Comparison of ENCODE assay signal across 10 mouse cellular contexts in the genomic region with DNA sequence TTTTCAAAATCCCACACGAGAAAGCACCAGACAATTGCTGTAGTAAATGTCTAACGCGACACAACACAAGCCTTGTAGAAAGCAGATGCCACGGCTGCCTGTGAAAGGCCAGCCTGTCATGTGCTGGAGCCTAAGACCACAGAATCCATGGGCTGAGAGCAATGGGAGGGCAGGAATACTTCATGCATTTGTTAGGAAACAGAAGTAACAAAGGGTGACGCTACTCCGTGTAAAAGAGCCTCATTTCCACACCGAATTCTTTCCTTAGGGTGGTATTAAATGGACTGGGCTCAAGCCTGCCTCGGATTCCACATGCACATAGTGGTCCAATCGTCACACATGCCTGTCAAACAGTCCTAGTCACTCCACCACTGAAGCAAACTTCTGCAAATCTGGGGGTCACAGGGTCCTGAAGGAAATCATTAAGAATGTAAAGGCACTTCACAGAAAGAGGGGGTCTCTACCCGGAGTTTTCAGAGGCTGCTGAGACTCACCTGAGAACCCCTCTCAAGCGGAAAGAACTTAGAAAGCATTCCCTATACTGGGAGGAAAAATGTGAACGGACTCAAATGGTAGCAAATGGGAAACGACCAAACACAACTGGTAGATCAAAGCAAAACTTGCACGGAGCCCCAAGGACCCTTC.
DNase-seq lines count a peak whose midpoint lies in the region; ATAC-seq lines count a peak whose summit lies in the region.
"Had no signal": no experiment of that assay in that cellular context is flagged by ENCODE, and none has a peak within 500 bp of the region (broad histone marks: within the 10 kb centered on the region; RNA-seq: fewer than 3 reads in every experiment).

No protein-coding gene starts in this region.

- no peaks in the 10 kb centered on the region for H3K27me3 ChIP-seq in liver, embryonic 15.5 days
- H3K27me3 ChIP-seq in forebrain, embryonic 12.5 days, result no peaks in the 10 kb centered on the region
- no peaks in the 10 kb centered on the region for H3K27me3 ChIP-seq in limb, embryonic 12.5 days
- H3K27me3 ChIP-seq: limb, embryonic 15.5 days had no signal

- H3K4me3 ChIP-seq in liver, embryonic 15.5 days (replicated peaks), result no peak overlapping the region
- H3K4me3 ChIP-seq in forebrain, embryonic 12.5 days (replicated peaks), result no peak overlapping the region
- no peak overlapping the region for H3K4me3 ChIP-seq in limb, embryonic 12.5 days (replicated peaks)
- H3K4me3 ChIP-seq: limb, embryonic 15.5 days had no signal

- H3K4me2 ChIP-seq in liver, embryonic 15.5 days, result no peak overlapping the region
- peak overlapping the region; percentile 38 for H3K4me2 ChIP-seq in forebrain, embryonic 12.5 days
- H3K4me2 ChIP-seq in limb, embryonic 12.5 days, result peak overlapping the region; percentile 23; the same call in 1 of the 2 replicates
- H3K4me2 ChIP-seq: limb, embryonic 15.5 days had no signal

- 59% methylated on average over 14 of the region's 14 CpGs for WGBS in liver, embryonic 15.5 days (ENCODE audit: insufficient replicate concordance)
- 4% methylated on average over 14 of the region's 14 CpGs for WGBS in forebrain, embryonic 12.5 days
- WGBS in limb, embryonic 12.5 days, result 11% methylated on average over 14 of the region's 14 CpGs

- DNase-seq in liver, result no peak
- DNase-seq in retina, postnatal 1 day, result peak; percentile 41
- DNase-seq in spleen, adult 12 weeks (ENCODE audit: low spot score), result no peak
- no peak for DNase-seq in left cerebral cortex, postnatal 25 days (ENCODE audit: low spot score in 2 of 2)
- DNase-seq: heart, postnatal 14 days had no signal

- peaks cover 33% of the 10 kb centered on the region for H3K36me3 ChIP-seq in liver, embryonic 15.5 days (replicated peaks)
- no peaks in the 10 kb centered on the region for H3K36me3 ChIP-seq in forebrain, embryonic 12.5 days (replicated peaks)
- H3K36me3 ChIP-seq in limb, embryonic 12.5 days, result no peaks in the 10 kb centered on the region
- H3K36me3 ChIP-seq: limb, embryonic 15.5 days had no signal

- peaks cover 28% of the 10 kb centered on the region; the same call in 1 of the 2 replicates for H3K4me1 ChIP-seq in liver, embryonic 15.5 days (replicated peaks)
- H3K4me1 ChIP-seq in forebrain, embryonic 12.5 days, result peaks cover 67% of the 10 kb centered on the region
- peaks cover 26% of the 10 kb centered on the region for H3K4me1 ChIP-seq in limb, embryonic 12.5 days (replicated peaks)

- H3K9ac ChIP-seq in liver, embryonic 15.5 days, result no peak overlapping the region
- 0 out of 2 replicates have a peak overlapping the region, but pooled peaks have one; percentile 29 for H3K9ac ChIP-seq in forebrain, embryonic 12.5 days
- no peak overlapping the region for H3K9ac ChIP-seq in limb, embryonic 12.5 days (replicated peaks)
- H3K9ac ChIP-seq: limb, embryonic 15.5 days had no signal

- H3K9me3 ChIP-seq in liver, embryonic 15.5 days (replicated peaks), result no peaks in the 10 kb centered on the region
- H3K9me3 ChIP-seq in forebrain, embryonic 12.5 days, result no peaks in the 10 kb centered on the region
- H3K9me3 ChIP-seq in limb, embryonic 12.5 days, result no peaks in the 10 kb centered on the region
- H3K9me3 ChIP-seq: limb, embryonic 15.5 days had no signal

- no peak for ATAC-seq in liver, embryonic 15.5 days (ENCODE audit: insufficient read depth)
- peak; percentile 72 for ATAC-seq in forebrain, embryonic 12.5 days (ENCODE audit: low FRiP score)
- ATAC-seq in limb, embryonic 12.5 days (ENCODE audit: insufficient number of reproducible peaks, insufficient read depth, low FRiP score, low TSS enrichment, low read depth), result peak; percentile 23; the same call in 1 of the 2 replicates
- ATAC-seq in cerebellum, adult (ENCODE audit: insufficient number of reproducible peaks, low FRiP score, low TSS enrichment), result no peak

- intact Hi-C loops in left cerebral cortex, postnatal 25 days (cut with DNase I), result no loop called here

- peak overlapping the region; percentile 49; the same call in 1 of the 2 replicates for H3K27ac ChIP-seq in liver, embryonic 15.5 days (replicated peaks)
- H3K27ac ChIP-seq in forebrain, embryonic 12.5 days, result peak overlapping the region; percentile 92
- peak overlapping the region; percentile 41 for H3K27ac ChIP-seq in limb, embryonic 12.5 days
- H3K27ac ChIP-seq: limb, embryonic 15.5 days had no signal

Comparison
In these comparisons a context has a peak if more than half of its experiments do, and no peak if none do; other contexts are left out.
1. ATAC-seq: peak in forebrain, embryonic 12.5 days (single experiment) and limb, embryonic 12.5 days (single experiment); none in liver, embryonic 15.5 days (single experiment) and cerebellum, adult (single experiment).
2. H3K27ac ChIP-seq: peak in every context shown above with its lines; median percentile 92 in forebrain, embryonic 12.5 days; 49 in liver, embryonic 15.5 days; 41 in limb, embryonic 12.5 days.